Mouse (Mus musculus): ENCODE results near the gene Tmem259. TPM values are rescaled to one million over a fixed set of nuclear protein-coding genes. Genes with fewer than 3 reads are reported as not detected.

Tmem259 gene
- polyA plus RNA-seq, 2 experiments = 5.9 to 59.7 TPM

DNA sequence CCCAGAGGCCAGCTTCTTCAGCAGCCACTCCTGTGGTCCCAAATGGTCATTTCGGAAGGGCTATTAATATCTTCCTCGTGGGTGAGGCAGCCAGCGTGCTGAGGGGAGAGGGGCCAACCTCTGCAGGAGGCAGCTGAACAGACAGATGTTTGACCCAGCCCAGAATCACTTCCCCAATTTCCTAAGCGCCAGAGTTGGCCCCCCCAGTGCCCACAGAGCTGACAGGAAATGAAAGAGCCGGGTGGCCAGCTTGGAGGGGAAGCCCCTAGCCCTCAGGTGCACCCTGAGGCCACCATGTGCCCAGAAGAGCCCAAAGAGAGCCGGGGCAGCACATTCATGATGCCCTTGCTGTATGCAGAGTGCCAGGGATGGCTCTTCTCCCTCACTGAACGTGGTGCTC, 43.4 kb downstream of the Tmem259 start:
- no peak for DNase-seq (ENCODE audit: low read depth in 3 of 3, low spot score in 3 of 3)
- ATAC-seq (ENCODE audit: insufficient read depth) = no peak
- Histone ChIP-seq H3K9me3 (ENCODE audit: control insufficient read depth, low read length) (no peaks in the 10 kb centered on the region), H3K4me3 (ENCODE audit: insufficient read depth in 1 of 2, low read depth in 2 of 2, low read length in 2 of 2) (no peak overlapping the region), H3K9ac (replicated peaks) (no peak overlapping the region), H3K27ac (no peak overlapping the region), H3K4me2 (ENCODE audit: low read depth) (no peak overlapping the region), H3K36me3 (replicated peaks; ENCODE audit: control insufficient read depth, insufficient read depth, low read depth) (no peaks in the 10 kb centered on the region), H3K27me3 (ENCODE audit: control insufficient read depth, insufficient read depth, low read length) (no peaks in the 10 kb centered on the region), H3K4me1 (replicated peaks; ENCODE audit: control insufficient read depth in 2 of 2, insufficient read depth in 2 of 2, low read length in 1 of 2) (peaks cover 15 to 33% of the 10 kb centered on the region in 2 experiments)
- TF ChIP-seq EP300 (IDR thresholded peaks at IDR 0.05; ENCODE audit: low read depth) = no peak
- TF ChIP-seq CTCF (IDR thresholded peaks at IDR 0.05; ENCODE audit: low read depth) = no peak
- 24% methylated on average over 7 of the region's 7 CpGs for WGBS (ENCODE audit: insufficient replicate concordance)

DNA sequence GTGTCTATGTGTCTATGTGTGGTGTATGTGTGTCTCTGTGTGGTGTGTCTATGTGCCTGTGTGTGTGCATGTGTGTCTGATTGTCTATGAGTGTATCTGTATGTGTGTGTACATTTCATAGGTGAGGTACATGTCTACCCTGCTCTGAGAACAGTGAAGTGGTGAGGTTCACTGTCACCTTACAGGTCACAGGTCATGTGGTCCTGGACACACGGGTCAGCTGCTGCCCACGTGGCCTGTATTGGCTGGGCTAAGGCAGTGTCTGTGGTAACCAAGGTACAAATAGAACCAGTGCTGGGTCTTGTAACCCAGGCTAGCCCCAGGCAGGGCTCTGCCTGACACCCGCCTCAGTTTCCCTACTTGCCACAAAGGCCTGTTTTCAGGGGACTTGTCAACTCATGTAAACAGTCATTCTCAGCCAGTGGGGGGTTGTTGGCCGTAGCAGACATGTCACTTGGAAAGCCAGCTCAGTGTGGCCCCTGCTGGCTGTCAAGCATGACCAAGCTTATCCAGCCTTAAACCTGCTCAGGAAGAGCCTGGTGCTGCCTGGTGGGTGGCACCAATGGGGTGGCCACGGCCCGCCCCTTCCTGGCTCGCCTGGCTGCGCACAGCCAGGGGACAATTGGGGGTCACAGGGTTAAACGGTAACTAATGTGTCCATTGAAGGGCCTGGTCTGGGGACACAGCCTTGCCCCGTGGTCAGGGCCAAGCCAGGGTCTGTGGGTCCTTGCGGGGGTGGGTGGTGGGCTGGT, 46.2 kb downstream of the Tmem259 start:
- DNase-seq (ENCODE audit: low read depth in 3 of 3, low spot score in 3 of 3) = no peak
- peak; percentile 40 for ATAC-seq (ENCODE audit: insufficient read depth)

DNA sequence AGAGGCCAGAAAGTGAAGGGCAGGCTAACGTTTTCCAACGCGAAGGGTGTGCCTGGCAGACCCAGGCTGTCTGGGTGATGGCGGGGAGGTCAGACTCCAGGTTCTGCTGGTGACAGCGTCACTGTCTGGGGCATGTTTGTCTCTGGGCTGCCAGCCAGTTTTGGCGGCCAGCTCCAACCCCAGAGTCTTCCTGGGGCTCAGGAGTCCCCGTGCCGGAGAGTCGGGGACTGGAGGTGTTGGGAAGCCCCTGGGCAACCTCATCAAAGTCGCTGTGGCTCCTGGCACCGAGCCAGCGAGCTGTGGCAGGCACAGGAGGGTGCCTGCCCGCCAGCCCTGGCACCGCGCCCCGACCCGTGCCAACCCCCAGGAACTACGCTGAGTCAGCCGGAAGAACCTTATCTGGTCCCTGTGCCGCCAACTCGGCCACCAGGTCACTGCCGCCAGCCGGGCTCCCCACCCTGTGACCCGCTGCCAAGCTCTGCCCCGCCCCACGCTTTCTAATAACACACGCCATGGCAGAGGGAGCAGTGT, 47.2 kb downstream of the Tmem259 start:
- Histone ChIP-seq H3K36me3 (replicated peaks; ENCODE audit: control insufficient read depth, insufficient read depth, low read depth) (no peaks in the 10 kb centered on the region; the same call in 1 of the 2 replicates), H3K27ac (no peak overlapping the region; the same call in 1 of the 2 replicates), H3K9ac (replicated peaks) (no peak overlapping the region), H3K9me3 (ENCODE audit: control insufficient read depth, low read length) (no peaks in the 10 kb centered on the region), H3K4me2 (ENCODE audit: low read depth) (peak overlapping the region; percentile 24; the same call in 1 of the 2 replicates), H3K4me3 (ENCODE audit: insufficient read depth in 1 of 2, low read depth in 2 of 2, low read length in 2 of 2) (no peak overlapping the region), H3K4me1 (replicated peaks; ENCODE audit: control insufficient read depth in 2 of 2, insufficient read depth in 2 of 2, low read length in 1 of 2) (peaks cover 0 to 11% of the 10 kb centered on the region in 2 experiments; a peak in 3 of 4 replicates), H3K27me3 (ENCODE audit: control insufficient read depth, insufficient read depth, low read length) (no peaks in the 10 kb centered on the region)
- ATAC-seq (ENCODE audit: insufficient read depth) (peak; percentile 32; the same call in 1 of the 2 replicates), DNase-seq (ENCODE audit: low read depth in 3 of 3, low spot score in 3 of 3) (no peak)
- TF ChIP-seq EP300 (IDR thresholded peaks at IDR 0.05; ENCODE audit: low read depth) (no peak), CTCF (IDR thresholded peaks at IDR 0.05; ENCODE audit: low read depth) (no peak)
- 52% methylated on average over 27 of the region's 27 CpGs for WGBS (ENCODE audit: insufficient replicate concordance)

More for the DNA sequence above, 46.2 kb downstream of the Tmem259 start:
- Histone ChIP-seq H3K9ac (replicated peaks) (no peak overlapping the region), H3K4me3 (ENCODE audit: insufficient read depth in 1 of 2, low read depth in 2 of 2, low read length in 2 of 2) (no peak overlapping the region), H3K36me3 (replicated peaks; ENCODE audit: control insufficient read depth, insufficient read depth, low read depth) (no peaks in the 10 kb centered on the region; the same call in 1 of the 2 replicates), H3K9me3 (ENCODE audit: control insufficient read depth, low read length) (no peaks in the 10 kb centered on the region), H3K27ac (0 out of 2 replicates have a peak overlapping the region, but pooled peaks have one; percentile 25), H3K4me2 (ENCODE audit: low read depth) (peak overlapping the region; percentile 24; the same call in 1 of the 2 replicates), H3K4me1 (replicated peaks; ENCODE audit: control insufficient read depth in 2 of 2, insufficient read depth in 2 of 2, low read length in 1 of 2) (peaks cover 0 to 12% of the 10 kb centered on the region in 2 experiments; a peak in 3 of 4 replicates), H3K27me3 (ENCODE audit: control insufficient read depth, insufficient read depth, low read length) (no peaks in the 10 kb centered on the region)
- WGBS (ENCODE audit: insufficient replicate concordance) = 60% methylated on average over 11 of the region's 11 CpGs
- no peak for TF ChIP-seq EP300 (IDR thresholded peaks at IDR 0.05; ENCODE audit: low read depth)
- no peak for TF ChIP-seq CTCF (IDR thresholded peaks at IDR 0.05; ENCODE audit: low read depth)

DNA sequence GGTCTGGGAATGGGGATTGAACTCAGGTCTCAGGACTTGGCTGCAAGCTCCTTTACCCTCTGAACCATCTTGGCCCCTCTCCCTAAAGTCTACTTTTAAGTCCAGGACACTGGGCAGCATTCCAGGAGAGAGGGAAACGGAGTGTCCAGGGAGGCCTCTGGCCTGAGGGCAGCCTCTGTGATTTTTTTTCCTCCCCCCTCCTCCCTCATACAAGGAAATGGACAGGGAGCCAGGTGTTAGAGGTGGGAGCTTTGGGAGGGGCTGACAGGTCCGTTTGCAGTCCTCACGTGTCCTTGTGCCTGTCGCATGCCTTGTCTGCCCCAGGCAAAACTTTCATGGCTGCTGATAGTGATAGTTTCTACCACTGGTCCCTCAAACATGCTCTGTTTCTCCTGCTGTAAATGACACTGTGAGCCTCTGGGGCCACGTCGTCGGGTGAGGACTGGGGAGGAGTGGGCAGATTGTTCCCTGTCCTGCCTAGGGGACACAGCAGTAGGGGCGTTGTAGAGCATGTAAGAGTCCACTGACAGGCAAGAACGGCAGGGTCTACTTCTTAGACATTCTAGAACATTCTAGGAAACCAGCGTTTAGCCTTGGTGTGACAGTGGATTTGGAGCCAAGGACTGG, 47.7 kb downstream of the Tmem259 start:
- H3K27ac ChIP-seq = peak overlapping the region; percentile 25
- no peaks in the 10 kb centered on the region for H3K27me3 ChIP-seq (ENCODE audit: control insufficient read depth, insufficient read depth, low read length)
- 59% methylated on average over 10 of the region's 10 CpGs for WGBS (ENCODE audit: insufficient replicate concordance)
- no peak overlapping the region for H3K4me3 ChIP-seq (ENCODE audit: insufficient read depth in 1 of 2, low read depth in 2 of 2, low read length in 2 of 2)
- H3K36me3 ChIP-seq (replicated peaks; ENCODE audit: control insufficient read depth, insufficient read depth, low read depth) = no peaks in the 10 kb centered on the region; the same call in 1 of the 2 replicates
- no peak for ATAC-seq (ENCODE audit: insufficient read depth)
- no peak overlapping the region for H3K9ac ChIP-seq (replicated peaks)
- H3K4me1 ChIP-seq (replicated peaks; ENCODE audit: control insufficient read depth in 2 of 2, insufficient read depth in 2 of 2, low read length in 1 of 2) = peaks cover 0 to 11% of the 10 kb centered on the region in 2 experiments; a peak in 3 of 4 replicates
- no peaks in the 10 kb centered on the region for H3K9me3 ChIP-seq (ENCODE audit: control insufficient read depth, low read length)
- no peak overlapping the region for H3K4me2 ChIP-seq (ENCODE audit: low read depth)
- TF ChIP-seq EP300 (IDR thresholded peaks at IDR 0.05; ENCODE audit: low read depth) (no peak), CTCF (IDR thresholded peaks at IDR 0.05; ENCODE audit: low read depth) (no peak)
- no peak for DNase-seq (ENCODE audit: low read depth in 3 of 3, low spot score in 3 of 3)
